Mouse (Mus musculus): ENCODE measurements around the gene Myo6. TPM values are rescaled to one million over a fixed set of nuclear protein-coding genes. Genes with fewer than 3 reads are reported as not detected.

Myo6 gene
- total and polyA plus RNA-seq, 3 experiments, result 1.2 to 1.6 TPM; not detected in 1

DNA sequence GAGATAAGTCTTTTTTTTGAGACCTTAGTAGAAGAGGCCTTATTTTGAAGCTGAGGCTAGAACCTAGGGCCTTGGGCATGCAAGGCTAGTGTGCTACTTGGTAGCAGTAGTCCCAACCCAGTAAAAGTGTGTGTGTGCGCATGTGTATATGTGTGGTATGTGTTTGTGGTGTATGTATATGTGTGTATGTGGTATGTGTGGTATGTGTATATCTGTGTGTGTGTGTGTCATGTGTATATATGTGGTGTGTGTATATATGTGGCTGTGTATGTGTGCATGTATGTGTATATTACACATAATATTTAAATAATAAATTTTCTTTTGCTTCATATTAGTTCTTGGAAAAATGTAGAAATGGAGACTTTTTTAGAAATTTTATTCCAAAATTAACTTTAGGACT lies 115.9 kb downstream of the Myo6 start:
- Histone ChIP-seq H3K4me3 (ENCODE audit: control insufficient read depth in 1 of 2, insufficient read depth in 1 of 2, low read depth in 2 of 2, low read length in 2 of 2) (no peak overlapping the region), H3K27me3 (ENCODE audit: control insufficient read depth in 1 of 2, insufficient read depth in 2 of 2, low read length in 2 of 2) (no peaks in the 10 kb centered on the region; a peak in 2 of 4 replicates), H3K9ac (ENCODE audit: control insufficient read depth, low read depth, low read length, poor library complexity, severe bottlenecking) (no peak overlapping the region), H3K36me3 (ENCODE audit: control insufficient read depth in 1 of 2, insufficient read depth in 2 of 2, low read length in 2 of 2) (no peaks in the 10 kb centered on the region), H3K4me1 (ENCODE audit: control insufficient read depth in 1 of 2, insufficient read depth in 2 of 2, low read length in 2 of 2) (no peaks in the 10 kb centered on the region), H3K27ac (ENCODE audit: control insufficient read depth, low read depth, low read length) (no peak overlapping the region), H3K9me3 (replicated peaks; ENCODE audit: insufficient read depth, low read length) (no peaks in the 10 kb centered on the region), H3K79me2 (ENCODE audit: control insufficient read depth, insufficient read depth, low read length, poor library complexity) (no peaks in the 10 kb centered on the region)
- TF ChIP-seq MAX (IDR thresholded peaks at IDR 0.05; ENCODE audit: low read length), result no peak
- no peak for TF ChIP-seq ZKSCAN1 (IDR thresholded peaks at IDR 0.05; ENCODE audit: low read depth, low read length)
- TF ChIP-seq POLR2AphosphoS5 (IDR thresholded peaks at IDR 0.05; ENCODE audit: borderline replicate concordance, low read depth, low read length), result no peak
- no peak for TF ChIP-seq CHD2 (IDR thresholded peaks at IDR 0.05; ENCODE audit: low read length)
- no peak for TF ChIP-seq ZC3H11A (IDR thresholded peaks at IDR 0.05; ENCODE audit: low read depth, low read length)
- TF ChIP-seq POLR2AphosphoS2 (IDR thresholded peaks at IDR 0.05; ENCODE audit: low read length), result no peak
- TF ChIP-seq TBP (IDR thresholded peaks at IDR 0.05; ENCODE audit: low read depth, low read length), result no peak
- TF ChIP-seq SMC3 (IDR thresholded peaks at IDR 0.05; ENCODE audit: low read depth, low read length), result no peak
- no peak for TF ChIP-seq USF2 (IDR thresholded peaks at IDR 0.05; ENCODE audit: borderline replicate concordance in 1 of 2, insufficient read depth in 1 of 2, low read depth in 1 of 2, low read length in 2 of 2)
- no peak for TF ChIP-seq UBTF (IDR thresholded peaks at IDR 0.05; ENCODE audit: borderline replicate concordance, insufficient read depth, low read depth, low read length)
- TF ChIP-seq MEF2A (IDR thresholded peaks at IDR 0.05; ENCODE audit: extremely low read depth, insufficient replicate concordance, low read depth, low read length, poor library complexity, severe bottlenecking), result no peak
- no peak for TF ChIP-seq RAD21 (IDR thresholded peaks at IDR 0.05; ENCODE audit: low read depth, low read length)
- TF ChIP-seq MXI1 (IDR thresholded peaks at IDR 0.05; ENCODE audit: low read depth, low read length), result no peak
- no peak for TF ChIP-seq POLR2A (IDR thresholded peaks at IDR 0.05; ENCODE audit: control insufficient read depth in 1 of 2, insufficient read depth in 1 of 2, low read depth in 1 of 2, low read length in 2 of 2, poor library complexity in 1 of 2)
- no peak for TF ChIP-seq MAZ (IDR thresholded peaks at IDR 0.05; ENCODE audit: low read depth, low read length)
- no peak for DNase-seq (ENCODE audit: low read depth, low spot score)

DNA sequence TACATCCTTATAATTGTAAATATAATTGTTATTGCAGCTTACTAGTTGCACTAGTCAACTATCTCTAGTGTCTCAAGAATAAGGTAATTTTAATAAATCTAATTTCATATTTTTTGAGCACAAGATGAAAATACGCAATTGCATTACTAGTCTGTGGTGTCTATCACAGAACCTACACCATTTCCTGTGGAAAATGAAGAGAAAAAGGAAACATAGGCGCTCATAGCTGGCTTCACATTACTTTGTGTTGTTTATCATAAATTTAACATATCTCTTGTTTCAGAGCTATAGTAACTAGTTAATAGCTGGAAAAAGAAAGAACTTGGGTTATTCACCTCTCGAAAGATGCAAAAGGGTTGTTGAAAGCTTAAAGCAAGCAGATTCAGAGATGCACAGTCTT lies 117.6 kb downstream of the Myo6 start:
- H3K36me3 ChIP-seq (ENCODE audit: control insufficient read depth in 1 of 2, insufficient read depth in 2 of 2, low read length in 2 of 2), result no peaks in the 10 kb centered on the region
- TF ChIP-seq JUND (IDR thresholded peaks at IDR 0.05; ENCODE audit: low read depth, low read length), result no peak
- TF ChIP-seq MXI1 (IDR thresholded peaks at IDR 0.05; ENCODE audit: low read depth, low read length), result no peak
- TF ChIP-seq MAZ (IDR thresholded peaks at IDR 0.05; ENCODE audit: low read depth, low read length), result no peak
- TF ChIP-seq ZKSCAN1 (IDR thresholded peaks at IDR 0.05; ENCODE audit: low read depth, low read length), result no peak
- TF ChIP-seq GATA1 (IDR thresholded peaks at IDR 0.05; ENCODE audit: low read depth, low read length), result no peak
- no peak for TF ChIP-seq BHLHE40 (IDR thresholded peaks at IDR 0.05; ENCODE audit: borderline replicate concordance, low read depth, low read length)
- TF ChIP-seq MEF2A (IDR thresholded peaks at IDR 0.05; ENCODE audit: extremely low read depth, insufficient replicate concordance, low read depth, low read length, poor library complexity, severe bottlenecking), result no peak
- TF ChIP-seq TAL1 (IDR thresholded peaks at IDR 0.05; ENCODE audit: low read length), result no peak
- no peak for TF ChIP-seq KAT2A (conservative IDR thresholded peaks at IDR 0.05; ENCODE audit: low read depth, low read length)
- TF ChIP-seq ETS1 (IDR thresholded peaks at IDR 0.05; ENCODE audit: low read depth, low read length), result no peak
- no peak for TF ChIP-seq HCFC1 (IDR thresholded peaks at IDR 0.05; ENCODE audit: low read depth, low read length)
- no peak for TF ChIP-seq RCOR1 (IDR thresholded peaks at IDR 0.05; ENCODE audit: low read depth, low read length)
- no peak for TF ChIP-seq USF1 (IDR thresholded peaks at IDR 0.05; ENCODE audit: low read depth, low read length)
- TF ChIP-seq MAFK (IDR thresholded peaks at IDR 0.05; ENCODE audit: borderline replicate concordance, low read depth, low read length), result no peak
- TF ChIP-seq ZNF384 (IDR thresholded peaks at IDR 0.05; ENCODE audit: low read depth, low read length), result no peak
- TF ChIP-seq GABPA (IDR thresholded peaks at IDR 0.05; ENCODE audit: low read depth, low read length), result no peak

More for the DNA sequence above, 117.6 kb downstream of the Myo6 start:
- Histone ChIP-seq H3K4me3 (ENCODE audit: control insufficient read depth in 1 of 2, insufficient read depth in 1 of 2, low read depth in 2 of 2, low read length in 2 of 2) (no peak overlapping the region), H3K79me2 (ENCODE audit: control insufficient read depth, insufficient read depth, low read length, poor library complexity) (no peaks in the 10 kb centered on the region), H3K27me3 (ENCODE audit: control insufficient read depth in 1 of 2, insufficient read depth in 2 of 2, low read length in 2 of 2) (no peaks in the 10 kb centered on the region; a peak in 2 of 4 replicates), H3K9ac (ENCODE audit: control insufficient read depth, low read depth, low read length, poor library complexity, severe bottlenecking) (no peak overlapping the region), H3K27ac (ENCODE audit: control insufficient read depth, low read depth, low read length) (no peak overlapping the region), H3K4me1 (ENCODE audit: control insufficient read depth in 1 of 2, insufficient read depth in 2 of 2, low read length in 2 of 2) (no peaks in the 10 kb centered on the region), H3K9me3 (replicated peaks; ENCODE audit: insufficient read depth, low read length) (no peaks in the 10 kb centered on the region)
- no peak for DNase-seq (ENCODE audit: low read depth, low spot score)

Data from MEL (cell line).